Mouse (Mus musculus): ENCODE measurements around the gene Ptpn23. TPM values are rescaled to one million over a fixed set of nuclear protein-coding genes. Genes with fewer than 3 reads are reported as not detected.
A peak's percentile ranks its signal among the peaks of the same experiment; 100 is the strongest.
"Not testable (repeated sequence)": the region's sequence is repeated elsewhere in the genome, so short reads cannot be mapped to it uniquely, and the experiment has no call there.

Gene Ptpn23
- total RNA-seq (2021): 72.2 and 89.7 TPM in 2 replicates
- long read RNA-seq, partial matches to known transcripts: 8 of 9 reads
- long read RNA-seq, other reads (novel, unspliced or antisense): 0 of 9 reads

- peak; percentile 97 for DNase-seq
Observed at GRCm38 (mm10) chr9:110408099-110408773, at the start of gene Ptpn23. Gene Ptpn23 (minus strand): TSS chr9:110408213.

- DNase-seq: no peak
Observed at GRCm38 (mm10) chr9:110452523-110452922, 44.5 kb upstream of the Ptpn23 start.

GRCm38 (mm10) chr9:110448857-110449617 is 41.0 kb upstream of the Ptpn23 start:
- peak; percentile 63 for DNase-seq

- no peak for DNase-seq
Observed at GRCm38 (mm10) chr9:110448356-110448755, 40.3 kb upstream of the Ptpn23 start.

GRCm38 (mm10) chr9:110440559-110440958 is 32.5 kb upstream of the Ptpn23 start:
- no peak for DNase-seq

GRCm38 (mm10) chr9:110440049-110440448 is 32.0 kb upstream of the Ptpn23 start:
- no peak for DNase-seq

GRCm38 (mm10) chr9:110436041-110436440 is 28.0 kb upstream of the Ptpn23 start:
- DNase-seq: no peak

- DNase-seq: no peak
Observed at GRCm38 (mm10) chr9:110433045-110433444, 25.0 kb upstream of the Ptpn23 start.

GRCm38 (mm10) chr9:110431241-110431640 is 23.2 kb upstream of the Ptpn23 start:
- no peak for DNase-seq

- no peak for DNase-seq
Observed at GRCm38 (mm10) chr9:110419511-110420112, 11.6 kb upstream of the Ptpn23 start, which contains the start of gene Ngp. Gene Ngp (plus strand): TSS chr9:110419747.

- peak; percentile 45 for DNase-seq
Observed at GRCm38 (mm10) chr9:110413785-110414184, 5.8 kb upstream of the Ptpn23 start.

- no peak for DNase-seq
Observed at GRCm38 (mm10) chr9:110412926-110413325, 4.9 kb upstream of the Ptpn23 start.

- DNase-seq: peak; percentile 80
Observed at GRCm38 (mm10) chr9:110410908-110411887, 3.2 kb upstream of the Ptpn23 start.

- peak; percentile 28 for DNase-seq
Observed at GRCm38 (mm10) chr9:110407311-110408098, 508 bp downstream of the Ptpn23 start.

- not testable (repeated sequence) for DNase-seq
Observed at GRCm38 (mm10) chr9:110403240-110403639, 4.8 kb downstream of the Ptpn23 start.

GRCm38 (mm10) chr9:110402731-110403130 is 5.3 kb downstream of the Ptpn23 start:
- no peak for DNase-seq

GRCm38 (mm10) chr9:110400650-110401049 is 7.4 kb downstream of the Ptpn23 start:
- DNase-seq: no peak

GRCm38 (mm10) chr9:110393295-110393694 is 14.7 kb downstream of the Ptpn23 start:
- DNase-seq: no peak

- DNase-seq: no peak
Observed at GRCm38 (mm10) chr9:110390843-110391242, 17.2 kb downstream of the Ptpn23 start.

- no peak for DNase-seq
Observed at GRCm38 (mm10) chr9:110388011-110388410, 20.0 kb downstream of the Ptpn23 start.
